Mouse (Mus musculus) ovary, postnatal 14 days (tissue): ENCODE measurements around the gene Gm20662.

Experiments used
- DNase-seq: peaks from one replicate; pipeline ENCODE4 v3.0.0; 2022; ENCODE audit warnings: low spot score

The Gm20662 gene

DNA sequence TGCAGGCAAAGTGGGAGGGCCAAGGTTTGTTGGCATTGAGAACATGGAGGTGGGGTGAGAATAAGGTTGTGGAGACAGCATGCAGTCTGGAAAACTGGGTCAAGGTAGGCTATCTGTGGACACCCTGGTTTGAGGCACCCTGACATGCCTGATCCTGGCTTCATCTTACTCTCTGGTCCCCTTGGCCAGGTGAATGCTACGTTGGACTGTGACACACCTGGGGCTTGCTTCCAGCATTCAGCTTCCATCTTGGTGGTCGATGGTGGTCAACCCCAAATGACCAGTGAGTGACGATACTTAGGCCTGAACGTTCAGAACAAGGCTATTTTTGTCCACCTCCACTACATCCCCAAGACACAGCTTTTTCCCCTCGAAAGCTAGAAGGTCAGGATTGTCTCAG, at the start of gene Gm20662:
Gm20662 (plus strand) TSS at position 301 of the 400 bp plus-strand sequence.
- no peak for DNase-seq

GRCm38 (mm10) chr9:107947241-107948194, 48.6 kb upstream of the Gm20662 start:
- DNase-seq: no peak

GRCm38 (mm10) chr9:107949184-107949921, 46.8 kb upstream of the Gm20662 start:
- no peak for DNase-seq

- no peak for DNase-seq
Observed at GRCm38 (mm10) chr9:107949922-107950235, 46.3 kb upstream of the Gm20662 start, which contains the start of gene Traip. Traip (plus strand) TSS chr9:107950136.

GRCm38 (mm10) chr9:107950460-107951355, 45.4 kb upstream of the Gm20662 start:
- DNase-seq: peak; percentile 82

DNA sequence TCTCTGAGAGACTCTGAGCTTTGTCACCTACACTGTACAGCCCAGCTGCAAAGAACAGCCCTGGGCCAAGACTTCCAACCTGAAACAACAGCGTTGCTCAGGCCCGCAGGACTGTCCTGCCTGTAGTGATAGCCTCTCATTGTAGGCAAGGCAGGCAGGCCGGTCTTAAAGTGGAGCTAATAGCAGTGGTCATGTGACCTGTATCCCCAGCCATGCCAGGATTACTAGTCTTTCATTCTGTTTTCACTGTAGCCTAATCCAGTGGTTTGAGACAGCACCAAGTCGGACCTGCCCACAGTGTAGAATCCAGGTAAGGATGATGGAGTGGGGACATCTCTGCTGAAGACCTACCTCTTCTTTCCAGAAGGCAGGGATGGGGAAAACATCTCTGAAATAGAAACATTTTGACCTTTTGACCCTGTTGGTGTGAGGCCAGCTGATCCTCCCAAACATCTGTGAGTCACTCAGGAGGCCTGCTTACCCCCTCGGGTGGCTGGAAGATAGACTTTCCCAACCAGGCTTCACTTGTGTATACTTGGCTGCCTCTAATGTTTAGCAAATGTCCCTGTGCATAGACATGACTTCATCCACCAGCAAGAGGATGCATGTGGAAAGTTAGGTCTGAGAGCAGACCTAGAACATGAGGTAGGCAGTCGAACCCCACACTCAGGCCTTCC, 40.4 kb upstream of the Gm20662 start:
- no peak for DNase-seq

DNA sequence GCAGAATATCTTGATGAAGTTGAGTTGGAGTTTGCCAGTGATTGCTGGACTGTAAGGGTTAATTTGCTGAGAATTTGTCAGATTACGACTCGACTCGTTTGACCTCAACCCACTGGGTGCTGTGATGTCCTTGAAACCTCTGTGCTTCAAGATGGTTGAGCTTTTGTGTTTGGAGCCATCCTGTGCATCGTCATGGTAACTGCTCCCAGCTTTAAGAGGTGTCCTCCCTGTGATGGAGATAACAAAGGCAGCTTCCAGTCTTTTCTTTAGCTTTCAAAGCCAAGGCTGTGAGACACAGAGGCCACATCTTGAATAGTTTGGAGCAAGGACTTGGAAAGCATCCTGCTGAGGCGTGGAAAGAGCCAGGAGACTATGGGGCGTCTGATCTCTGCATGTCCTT, 39.0 kb upstream of the Gm20662 start:
- DNase-seq: no peak

DNA sequence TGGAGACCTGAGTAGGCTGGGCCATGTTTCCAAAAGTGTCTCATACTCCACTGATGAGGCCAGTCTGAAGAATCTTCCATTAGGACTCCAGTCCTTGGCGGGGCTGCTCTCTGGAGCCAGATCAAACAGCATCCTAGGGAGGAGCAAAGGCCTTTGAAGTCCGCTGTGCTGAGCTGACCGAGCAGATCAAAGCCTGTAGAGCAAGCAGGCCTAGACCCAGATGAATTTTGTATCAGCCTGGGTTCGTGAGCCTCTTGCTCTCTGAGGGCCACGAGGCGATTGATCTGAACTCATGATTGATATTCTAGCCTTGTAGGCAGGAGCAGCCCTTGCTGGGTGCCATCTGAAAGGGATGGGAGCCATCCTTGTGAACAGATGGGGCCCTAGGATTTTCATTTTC, 36.3 kb upstream of the Gm20662 start:
- no peak for DNase-seq

DNA sequence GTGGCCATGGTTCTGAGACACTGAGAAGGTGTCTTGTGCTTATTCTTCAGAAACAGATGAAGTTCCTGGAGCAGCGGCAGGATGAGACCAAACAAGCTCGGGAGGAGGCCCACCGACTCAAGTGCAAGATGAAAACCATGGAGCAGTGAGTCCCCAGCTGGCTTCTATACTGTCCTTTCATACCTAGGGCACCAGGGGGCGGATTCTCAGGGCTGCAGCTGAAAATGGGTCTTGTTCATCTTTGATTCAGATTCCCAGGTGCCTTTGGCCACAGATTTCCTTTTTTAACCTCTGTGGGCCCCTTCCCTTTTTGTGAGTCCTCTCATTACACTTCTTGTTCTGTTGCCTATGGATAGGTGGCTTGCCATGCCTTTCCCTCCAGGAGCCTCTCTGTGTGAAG, 35.2 kb upstream of the Gm20662 start:
- DNase-seq: no peak

DNA sequence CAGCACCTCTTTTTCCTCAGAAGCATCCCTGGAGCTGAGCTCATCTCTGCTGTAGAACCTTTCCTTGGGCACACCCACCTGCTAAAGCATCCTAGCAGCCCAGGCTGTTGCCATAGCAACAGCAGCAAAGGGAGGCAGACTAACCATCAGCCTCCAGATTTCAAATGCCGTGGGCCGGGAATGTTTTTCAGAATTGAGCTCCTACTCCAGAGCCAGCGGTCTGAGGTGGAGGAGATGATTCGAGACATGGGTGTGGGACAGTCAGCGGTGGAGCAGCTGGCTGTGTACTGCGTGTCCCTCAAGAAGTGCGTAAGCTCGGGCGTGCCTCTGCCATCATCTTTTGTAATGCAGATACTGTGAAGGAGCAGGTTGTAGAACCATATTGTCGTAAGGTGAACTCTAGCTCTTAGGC, 34.8 kb upstream of the Gm20662 start:
- DNase-seq: no peak

GRCm38 (mm10) chr9:107961881-107962280, 34.3 kb upstream of the Gm20662 start:
- no peak for DNase-seq

- DNase-seq: no peak
Observed at GRCm38 (mm10) chr9:107962916-107963315, 33.2 kb upstream of the Gm20662 start.

DNA sequence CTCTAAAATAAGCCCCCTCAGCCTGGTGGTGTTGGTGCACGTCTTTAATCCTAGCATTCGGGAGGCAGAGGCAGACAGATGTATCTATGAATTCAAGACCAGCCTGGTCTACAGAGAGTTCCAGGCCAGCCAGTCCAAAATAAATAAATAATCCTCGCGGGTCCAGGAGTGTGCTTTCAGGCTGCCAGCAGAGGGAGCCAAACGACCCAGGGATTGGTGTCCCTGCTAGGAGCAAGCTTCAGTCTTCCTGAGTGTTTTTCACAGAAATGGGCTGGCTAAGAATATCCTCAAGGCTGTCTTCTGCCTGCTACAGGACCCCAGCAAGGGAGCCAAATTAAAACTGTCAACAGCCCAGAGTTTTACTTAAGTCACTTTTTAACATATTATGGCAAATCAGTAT, 32.4 kb upstream of the Gm20662 start:
- peak; percentile 72 for DNase-seq

- no peak for DNase-seq
Observed at GRCm38 (mm10) chr9:107964681-107965080, 31.5 kb upstream of the Gm20662 start.

- DNase-seq: no peak
Observed at GRCm38 (mm10) chr9:107966676-107967075, 29.5 kb upstream of the Gm20662 start.

- DNase-seq: no peak
Observed at GRCm38 (mm10) chr9:107967437-107967836, 28.7 kb upstream of the Gm20662 start.

GRCm38 (mm10) chr9:107968531-107968930, 27.6 kb upstream of the Gm20662 start:
- DNase-seq: no peak

DNA sequence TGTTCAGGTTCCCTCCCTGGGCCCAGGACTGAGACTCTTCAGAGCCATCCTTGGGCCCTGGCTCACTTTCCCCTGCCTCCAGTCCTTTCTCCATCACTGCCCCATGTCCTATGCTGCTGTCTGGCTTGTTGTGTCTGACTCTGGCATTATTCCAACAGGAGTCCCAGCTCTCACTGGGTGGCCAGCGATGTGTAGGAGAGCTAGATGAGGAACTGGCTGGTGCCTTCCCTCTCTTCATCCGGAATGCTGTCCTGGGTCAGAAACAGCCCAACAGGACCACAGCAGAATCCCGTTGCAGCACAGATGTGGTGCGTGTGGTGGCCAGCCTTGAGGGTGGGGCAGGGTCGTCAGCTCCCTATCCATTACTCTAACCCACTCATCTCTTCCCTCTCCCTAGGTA, 25.8 kb upstream of the Gm20662 start:
- no peak for DNase-seq

GRCm38 (mm10) chr9:107971690-107972541, 24.2 kb upstream of the Gm20662 start:
- no peak for DNase-seq

DNA sequence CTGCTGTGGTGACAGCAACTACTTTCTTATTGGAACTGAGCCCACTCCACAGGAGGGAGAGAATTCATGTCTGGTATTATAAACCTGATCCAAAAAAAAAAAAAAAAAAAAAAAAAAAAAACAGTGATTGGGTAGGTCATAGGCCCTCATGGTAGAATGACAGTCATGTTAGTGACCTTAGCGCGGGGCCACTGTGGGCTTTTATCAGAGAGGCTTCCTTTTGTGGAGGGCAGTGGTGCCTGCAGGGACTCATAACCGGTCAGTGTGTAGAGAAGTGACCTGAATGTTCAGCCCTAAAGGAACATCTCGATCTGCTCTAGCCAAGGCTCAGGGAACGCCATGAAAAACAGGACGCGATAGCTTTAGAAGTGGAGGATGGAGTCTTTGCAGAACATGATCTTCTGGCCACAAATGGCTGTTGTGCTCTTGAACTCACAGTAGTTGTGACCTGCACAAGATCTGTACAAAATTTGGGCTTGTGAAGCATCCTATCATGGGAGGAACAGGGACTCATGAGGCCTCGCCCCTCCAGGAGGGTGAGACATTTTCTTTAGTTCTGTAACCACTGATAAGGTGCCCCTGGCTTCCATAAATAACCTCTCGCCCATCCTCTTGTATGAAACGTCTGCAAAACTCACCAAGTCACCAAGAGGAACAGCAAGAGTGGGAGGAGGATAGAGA, 21.5 kb upstream of the Gm20662 start:
- DNase-seq: no peak
